Mouse (Mus musculus) lung, adult 2 months (tissue): Measurements from ENCODE around the gene Acot13.

Source experiments
- CTCF ChIP-seq: fragments of 200-500 bp; IDR thresholded peaks from 2 replicates; pipeline ENCODE4 v1.5.1; 2011; ENCODE audit warnings: mild to moderate bottlenecking, low read length, control low read depth; ENCODE audit not compliant: insufficient read depth
- POLR2A ChIP-seq: fragments of 200-500 bp; IDR thresholded peaks from 2 replicates; pipeline ENCODE4 v1.6.1; 2011; ENCODE audit warnings: low read depth, mild to moderate bottlenecking, control low read depth, low read length, borderline replicate concordance; ENCODE audit errors: extremely low read depth

DNA sequence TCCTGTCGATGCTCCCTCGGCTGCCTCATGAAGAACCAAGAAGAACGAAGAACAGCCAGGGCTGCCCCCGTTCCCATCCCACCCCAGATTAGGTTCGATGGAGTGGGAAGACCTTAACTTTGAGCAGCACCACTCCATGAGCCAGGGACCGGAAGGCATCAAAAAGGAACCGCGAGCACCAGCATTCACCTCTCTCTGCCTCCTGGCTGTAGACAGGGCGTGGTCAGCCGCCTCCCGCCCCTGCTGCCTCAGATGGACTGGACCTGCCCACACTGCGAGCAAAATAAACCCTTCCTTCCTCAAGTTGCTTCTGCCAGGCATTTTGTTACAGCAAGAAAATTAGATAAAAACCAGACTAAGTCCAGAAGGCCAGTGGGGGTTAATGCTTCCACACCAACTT, 29.7 kb upstream of the Acot13 start:
- no peak for TF ChIP-seq POLR2A
- TF ChIP-seq CTCF: no peak
